Mouse (Mus musculus) G1E (cell line): ENCODE data around the gene Klhl41. TPM values are rescaled to one million over a fixed set of nuclear protein-coding genes. Genes with fewer than 3 reads are reported as not detected.

Experiments
- ATAC-seq: 2 replicates; pipeline ENCODE4 v1.8.0; 2016; ENCODE audit warnings: mild to moderate bottlenecking; ENCODE audit not compliant: insufficient number of reproducible peaks, poor library complexity, low FRiP score, severe bottlenecking; ENCODE audit errors: extremely low read depth
- DNase-seq: peaks from one replicate; pipeline ENCODE4 v3.0.0; 2012; ENCODE audit warnings: low spot score
- H3K27me3 ChIP-seq: 2 replicates; pipeline ENCODE4 v1.6.1; 2012; ENCODE audit warnings: mild to moderate bottlenecking, low read length, inconsistent platforms; ENCODE audit not compliant: insufficient read depth
- H3K36me3 ChIP-seq: replicated peaks from 2 replicates; pipeline ENCODE3; 2012; ENCODE audit warnings: mild to moderate bottlenecking, inconsistent platforms
- H3K4me1 ChIP-seq: 2 replicates; pipeline ENCODE4 v1.6.1; 2012; ENCODE audit warnings: low read depth, low read length, inconsistent platforms, mixed read lengths; ENCODE audit not compliant: insufficient read depth
- H3K4me3 ChIP-seq: 2 replicates; pipeline ENCODE4 v1.5.1; 2012; ENCODE audit warnings: low read depth, mild to moderate bottlenecking, inconsistent platforms, low read length, moderate library complexity, mixed read lengths
- H3K9me3 ChIP-seq: replicated peaks from 2 replicates; pipeline ENCODE4 v1.6.1; 2012; ENCODE audit warnings: inconsistent platforms
- CTCF ChIP-seq: IDR thresholded peaks from 2 replicates; pipeline ENCODE4 v1.5.1; 2012; ENCODE audit warnings: low read depth, low read length, inconsistent platforms, mixed read lengths
- GATA1 ChIP-seq: IDR thresholded peaks from 2 replicates; pipeline ENCODE4 v1.6.1; 2012; ENCODE audit warnings: borderline replicate concordance, low read length, inconsistent platforms, mixed read lengths
- GATA2 ChIP-seq: IDR thresholded peaks from 2 replicates; pipeline ENCODE4 v1.6.1; 2012; ENCODE audit warnings: low read depth, low read length, inconsistent platforms, borderline replicate concordance
- POLR2AphosphoS5 ChIP-seq: IDR thresholded peaks from 2 replicates; pipeline ENCODE4 v1.6.1; 2012; ENCODE audit warnings: low read depth, low read length, inconsistent platforms; ENCODE audit not compliant: insufficient replicate concordance
- TAL1 ChIP-seq: conservative IDR thresholded peaks from 2 replicates; pipeline ENCODE4 v1.6.1; 2012; ENCODE audit warnings: low read depth, low read length, inconsistent platforms, mixed read lengths
- polyA plus RNA-seq: library from polyadenylated mRNA; stranded (reverse); fragments of >175 nt; gene quantifications from 2 replicates; pipeline ENCODE4 v1.2.3, GENCODE M21; 2012
- total RNA-seq, 2 experiments: library from RNA; stranded (forward) in 1 of 2; stranded (reverse) in 1 of 2; fragments of 200-1000 nt in 1 of 2; fragments of >200 nt in 1 of 2; fragmentation: Nextera tagmentation in 1 of 2; gene quantifications; 2 replicates each; pipeline ENCODE4 v1.2.3; 2014 to 2017

Gene Klhl41
- total and polyA plus RNA-seq, 3 experiments = not detected

DNA sequence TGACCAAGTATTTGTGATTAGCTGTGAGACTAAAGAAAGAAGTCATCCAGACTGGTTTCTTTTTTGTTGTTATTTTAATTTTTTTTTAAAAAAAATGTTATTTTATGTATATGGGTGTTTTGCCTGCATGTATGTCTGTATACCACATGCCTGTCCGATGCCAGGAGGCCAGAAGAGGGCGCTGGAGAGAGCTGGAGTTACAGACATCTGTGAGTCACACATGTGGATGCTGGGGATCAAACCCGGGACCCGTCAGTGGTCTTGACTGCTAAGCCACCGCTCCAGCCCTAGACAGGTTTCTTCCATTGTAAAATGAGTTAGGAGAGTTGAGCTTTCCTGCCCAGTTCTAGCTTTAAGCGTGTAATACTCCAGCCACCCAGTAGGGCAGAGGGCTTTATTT lies 10.1 kb downstream of the Klhl41 start:
- ATAC-seq = no peak

GRCm38 (mm10) chr2:69681931-69682330 lies 12.0 kb downstream of the Klhl41 start:
- Histone ChIP-seq H3K9me3 (peaks cover 13% of the 10 kb centered on the region), H3K36me3 (peaks cover 2% of the 10 kb centered on the region), H3K27me3 (peaks cover 9% of the 10 kb centered on the region), H3K4me3 (no peak overlapping the region), H3K4me1 (no peaks in the 10 kb centered on the region)
- DNase-seq (no peak), ATAC-seq (no peak)
- no peak for TF ChIP-seq CTCF
- no peak for TF ChIP-seq GATA2
- no peak for TF ChIP-seq GATA1

More for the DNA sequence above, 10.1 kb downstream of the Klhl41 start:
- no peaks in the 10 kb centered on the region for H3K4me1 ChIP-seq
- TF ChIP-seq GATA2 (no peak), CTCF (no peak), GATA1 (no peak), POLR2AphosphoS5 (no peak), TAL1 (no peak)
- DNase-seq = no peak
- H3K27me3 ChIP-seq = peaks cover 13% of the 10 kb centered on the region
- peaks cover 7% of the 10 kb centered on the region; the same call in 1 of the 2 replicates for H3K9me3 ChIP-seq
- H3K36me3 ChIP-seq = no peaks in the 10 kb centered on the region
- H3K4me3 ChIP-seq = no peak overlapping the region

GRCm38 (mm10) chr2:69683036-69683805 lies 13.3 kb downstream of the Klhl41 start:
- ATAC-seq (no peak), DNase-seq (no peak)
- Histone ChIP-seq H3K9me3 (peaks cover 13% of the 10 kb centered on the region), H3K4me3 (no peak overlapping the region), H3K36me3 (peaks cover 15% of the 10 kb centered on the region), H3K27me3 (peaks cover 6% of the 10 kb centered on the region), H3K4me1 (no peaks in the 10 kb centered on the region)
- TF ChIP-seq CTCF (no peak), GATA1 (no peak), POLR2AphosphoS5 (no peak), GATA2 (no peak), TAL1 (no peak)

DNA sequence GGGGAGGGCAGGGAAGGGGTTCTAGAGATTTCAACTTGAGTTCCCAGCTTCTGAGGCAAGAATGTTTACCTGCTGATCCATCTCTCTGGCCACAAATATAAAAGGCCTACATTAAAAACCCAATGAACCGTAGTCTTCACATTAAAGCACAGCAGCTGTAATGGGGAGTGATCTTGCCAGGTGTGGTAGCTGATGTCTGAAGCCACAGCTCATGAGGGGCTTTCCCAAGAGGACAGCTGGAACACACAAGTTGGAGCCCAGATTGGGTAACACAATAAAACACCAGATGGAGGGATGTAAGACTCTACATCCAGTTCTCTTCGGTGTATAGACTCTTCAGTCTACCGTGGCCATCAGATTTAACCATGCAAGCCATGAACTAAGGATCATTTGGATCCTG lies 14.6 kb downstream of the Klhl41 start:
- no peaks in the 10 kb centered on the region for H3K4me1 ChIP-seq
- no peak for TF ChIP-seq TAL1
- no peak for TF ChIP-seq CTCF
- TF ChIP-seq POLR2AphosphoS5 = no peak
- no peak for TF ChIP-seq GATA1
- no peak for TF ChIP-seq GATA2

DNA sequence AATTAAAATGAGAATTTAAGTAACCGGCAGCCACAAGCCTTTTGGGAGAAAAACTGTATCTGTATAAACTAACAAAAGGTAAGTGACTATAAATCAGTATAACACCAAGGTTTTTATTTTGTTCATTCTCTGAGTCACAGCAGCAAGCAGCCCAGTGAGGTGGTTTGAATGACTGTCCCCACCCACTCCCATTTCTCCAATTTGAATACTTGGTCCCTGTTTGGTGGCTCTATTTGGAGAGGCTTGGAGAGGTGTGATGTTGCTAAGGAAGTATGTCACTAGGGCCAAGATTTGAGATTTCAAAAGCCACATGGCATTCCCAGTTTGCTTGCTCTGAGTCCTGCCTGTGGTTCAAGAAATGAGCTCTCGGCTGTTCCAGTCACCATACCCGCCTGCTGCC lies 20.3 kb downstream of the Klhl41 start:
- no peaks in the 10 kb centered on the region for H3K4me1 ChIP-seq
- TF ChIP-seq GATA1 (no peak), CTCF (no peak), POLR2AphosphoS5 (no peak), GATA2 (no peak), TAL1 (no peak)
- H3K4me3 ChIP-seq = no peak overlapping the region
- peaks cover 4% of the 10 kb centered on the region for H3K9me3 ChIP-seq
- ATAC-seq (no peak), DNase-seq (no peak)
- no peaks in the 10 kb centered on the region for H3K27me3 ChIP-seq
- peaks cover 71% of the 10 kb centered on the region for H3K36me3 ChIP-seq

More for the DNA sequence above, 14.6 kb downstream of the Klhl41 start:
- Histone ChIP-seq H3K9me3 (peaks cover 13% of the 10 kb centered on the region), H3K27me3 (peaks cover 4% of the 10 kb centered on the region), H3K4me3 (no peak overlapping the region), H3K36me3 (peaks cover 23% of the 10 kb centered on the region)
- ATAC-seq (no peak), DNase-seq (no peak)

- Histone ChIP-seq H3K9me3 (no peaks in the 10 kb centered on the region), H3K36me3 (peaks cover 71% of the 10 kb centered on the region), H3K4me1 (no peaks in the 10 kb centered on the region), H3K4me3 (no peak overlapping the region), H3K27me3 (no peaks in the 10 kb centered on the region)
- TF ChIP-seq GATA2 = no peak
- no peak for TF ChIP-seq TAL1
- no peak for TF ChIP-seq GATA1
- TF ChIP-seq CTCF = no peak
- no peak for TF ChIP-seq POLR2AphosphoS5
- no peak for ATAC-seq
- no peak for DNase-seq
Observed at GRCm38 (mm10) chr2:69690843-69691242, 20.9 kb downstream of the Klhl41 start.
